Mouse (Mus musculus): ENCODE measurements at regions not wholly inside any gene's neighbourhood (a gene's known extent, or its start where the extent isn't known, plus 50 kb on each side); places are given as distances from the start of the nearest gene placed in this dataset.

GRCm38 (mm10) chr10:125798678-125799077 lies 167.3 kb upstream of the Lrig3 start:
- no peak for TF ChIP-seq CTCF (IDR thresholded peaks at IDR 0.05; ENCODE audit: extremely low read depth, insufficient read depth, insufficient read length, insufficient replicate concordance)
- no peak for TF ChIP-seq POLR2A (IDR thresholded peaks at IDR 0.05; ENCODE audit: low read depth, low read length)

Measured in spleen, adult 2 months (tissue).